Mouse (Mus musculus) urinary bladder, postnatal 14 days (tissue): ENCODE data around the gene St6galnac3.

Experiments used
- DNase-seq: peaks from one replicate; pipeline ENCODE4 v3.0.0; 2021; ENCODE audit warnings: low spot score

The St6galnac3 gene

DNA sequence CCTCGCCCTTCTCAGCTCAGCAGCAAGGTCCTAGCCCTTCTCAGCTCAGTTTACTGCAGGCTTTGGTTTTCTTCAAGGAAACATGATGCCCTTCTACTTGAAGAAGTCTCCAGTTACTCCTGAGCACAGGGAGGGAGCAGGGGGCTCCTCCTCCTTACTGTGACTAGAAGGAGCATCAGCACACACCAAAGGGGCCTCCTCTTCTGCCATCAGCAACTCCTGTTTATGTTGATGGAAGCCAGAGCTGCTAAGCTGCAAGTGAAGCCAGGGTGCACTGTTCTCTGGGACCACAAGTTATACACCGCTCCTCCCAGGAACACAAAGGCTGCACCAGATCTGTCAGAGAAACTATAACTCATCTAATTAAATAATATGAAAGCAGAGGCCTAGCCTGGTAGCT is 34.4 kb downstream of the St6galnac3 start:
- DNase-seq: no peak

DNA sequence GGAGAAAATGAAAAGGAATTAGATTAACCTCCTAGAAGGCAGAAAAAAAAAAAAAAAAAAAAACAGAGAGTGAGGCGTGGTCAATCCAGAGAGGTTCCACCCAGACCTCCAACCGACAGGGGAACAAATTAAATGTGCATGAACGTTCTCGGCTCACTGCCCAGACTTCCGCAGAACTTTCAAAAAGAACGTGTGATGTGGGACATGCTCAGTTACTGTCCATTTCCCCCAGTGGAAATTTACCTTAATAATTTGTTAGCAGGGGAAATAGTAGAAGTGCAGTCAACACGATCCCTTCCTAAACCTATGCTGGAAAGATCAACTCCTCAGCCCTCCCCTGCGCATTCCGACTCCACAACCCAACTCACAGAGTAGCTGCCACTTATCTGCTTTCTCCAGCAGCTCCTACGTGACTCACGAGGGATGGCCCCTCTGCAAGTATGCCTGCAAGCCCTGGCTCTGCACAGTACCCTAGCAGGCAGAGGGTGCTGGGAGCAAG is 35.1 kb downstream of the St6galnac3 start:
- DNase-seq: no peak

DNA sequence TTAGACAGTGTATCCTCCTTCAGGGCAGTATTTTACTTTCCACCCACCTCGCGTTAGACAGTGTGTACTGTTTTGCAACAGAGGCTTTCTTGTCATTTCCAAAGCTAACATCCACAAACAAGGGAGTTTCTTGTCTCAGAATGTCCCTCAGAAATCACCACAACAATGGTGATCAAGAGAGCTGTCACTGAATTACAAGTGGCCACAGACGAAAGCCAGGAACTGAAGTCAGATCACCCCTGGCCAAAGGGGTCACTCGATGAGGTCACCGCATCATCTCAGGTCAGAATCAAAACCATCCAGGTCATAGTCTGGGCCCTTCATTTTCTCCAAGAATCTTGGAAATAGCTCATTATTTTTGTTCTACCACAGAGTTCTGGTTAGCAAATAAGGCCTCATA is 37.1 kb downstream of the St6galnac3 start:
- no peak for DNase-seq

DNA sequence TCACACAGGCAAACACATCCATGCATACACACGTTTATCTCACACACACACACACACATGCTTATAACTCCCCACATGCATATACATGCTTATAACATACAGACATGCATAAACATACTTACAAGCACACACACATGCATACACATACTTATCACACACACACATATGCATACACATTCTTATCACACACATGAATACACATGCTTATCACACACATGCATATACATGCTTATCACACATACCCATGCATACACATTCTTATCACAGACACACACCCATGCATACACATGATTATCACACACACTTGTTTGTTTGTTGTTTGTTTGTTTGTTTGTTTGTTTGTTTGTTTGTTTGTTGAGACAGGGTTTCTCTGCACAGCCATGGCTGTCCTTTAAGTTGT is 40.1 kb downstream of the St6galnac3 start:
- DNase-seq: no peak

DNA sequence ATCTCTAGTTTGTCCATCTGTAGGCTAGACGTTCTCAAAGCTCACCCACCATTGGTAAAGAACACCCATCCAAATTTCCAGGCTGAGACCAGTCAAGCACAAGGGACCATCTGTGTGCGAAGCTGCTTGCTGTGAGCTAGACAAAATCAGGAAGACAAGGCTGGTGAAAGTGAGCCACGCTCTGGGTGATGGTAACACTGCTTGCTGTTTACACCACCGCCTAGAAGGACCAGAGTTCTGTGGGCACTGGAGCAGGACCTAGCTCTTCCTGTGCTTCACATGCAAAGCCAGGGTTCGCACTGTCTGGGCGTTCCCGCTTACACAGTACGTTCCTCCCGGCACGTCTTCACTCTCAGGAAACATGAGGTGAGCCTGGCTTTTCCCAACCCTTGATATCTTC is 42.7 kb downstream of the St6galnac3 start:
- no peak for DNase-seq

DNA sequence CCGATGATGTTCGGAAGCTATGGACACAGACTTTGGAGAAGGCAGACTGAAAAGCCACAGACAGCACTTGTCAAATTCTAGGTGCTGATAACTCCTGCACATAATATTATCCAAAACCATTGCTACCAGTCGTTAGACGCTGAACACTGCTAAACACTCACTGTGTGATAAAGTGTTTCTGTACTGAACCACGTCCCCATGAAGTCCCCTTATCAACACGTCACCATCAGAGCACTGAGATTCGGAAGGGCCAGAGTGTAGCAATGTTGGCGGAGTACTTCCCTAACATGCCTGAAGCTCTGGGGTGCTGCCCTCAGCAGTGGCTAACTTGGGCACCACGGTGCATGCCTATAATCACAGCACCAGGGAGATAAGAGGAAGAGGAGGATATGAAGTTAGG is 43.3 kb downstream of the St6galnac3 start:
- no peak for DNase-seq

DNA sequence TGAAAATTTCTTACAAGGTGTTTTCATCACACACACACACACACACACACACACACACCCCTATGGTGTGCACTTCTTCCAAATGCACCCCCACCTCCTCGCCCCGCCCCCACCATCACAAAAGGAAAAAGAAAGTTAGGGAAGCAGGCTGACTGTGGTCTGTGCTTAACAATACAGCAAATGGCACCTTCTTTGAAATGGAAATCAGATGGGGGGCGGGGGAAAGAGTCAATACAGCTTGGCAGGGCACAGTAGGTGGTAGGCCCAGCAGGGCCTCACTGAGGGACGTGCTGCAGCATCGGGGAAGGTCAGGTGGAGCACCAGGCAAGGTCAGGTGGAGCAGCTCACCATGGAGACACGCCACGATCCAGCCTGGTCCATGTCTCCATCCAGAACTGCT is 49.1 kb downstream of the St6galnac3 start:
- no peak for DNase-seq

DNA sequence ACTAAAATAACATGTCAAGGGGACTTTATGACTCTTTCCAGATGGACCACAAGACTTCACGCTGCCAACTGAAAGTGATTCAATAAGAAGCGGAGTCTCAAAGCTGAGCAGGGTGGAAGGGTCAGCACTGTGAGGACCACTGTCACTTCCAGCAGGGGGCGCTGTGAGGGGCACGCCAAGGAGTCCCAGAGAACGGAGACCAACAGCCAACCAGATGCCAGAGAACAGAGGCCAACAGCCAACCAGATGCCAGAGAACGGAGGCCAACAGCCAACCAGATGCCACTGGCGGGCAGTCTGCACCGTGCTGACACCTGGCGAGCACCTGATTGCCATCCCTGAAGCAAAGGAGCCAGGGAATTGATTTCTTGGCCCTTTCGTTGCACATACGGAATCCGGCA is 49.9 kb downstream of the St6galnac3 start:
- no peak for DNase-seq

DNA sequence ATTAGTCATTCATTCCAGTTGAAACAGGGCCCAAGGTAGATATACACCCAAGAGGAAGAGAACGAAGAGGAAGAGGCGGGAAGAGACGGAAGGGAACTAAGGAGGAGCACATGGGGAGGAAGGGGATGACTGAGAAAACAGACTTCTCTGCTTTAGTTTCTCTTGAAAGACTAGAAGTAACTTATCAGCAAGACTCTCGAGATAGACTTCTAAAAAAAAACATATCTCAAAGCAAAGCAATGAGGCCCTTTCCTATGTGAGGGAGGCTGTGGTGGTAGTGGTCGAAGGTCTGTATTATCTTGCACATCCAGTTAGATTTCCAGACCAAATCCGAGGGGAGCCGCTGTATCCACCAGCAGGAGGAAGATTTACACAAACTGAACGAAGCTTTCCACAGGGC is 50.6 kb downstream of the St6galnac3 start:
- no peak for DNase-seq

DNA sequence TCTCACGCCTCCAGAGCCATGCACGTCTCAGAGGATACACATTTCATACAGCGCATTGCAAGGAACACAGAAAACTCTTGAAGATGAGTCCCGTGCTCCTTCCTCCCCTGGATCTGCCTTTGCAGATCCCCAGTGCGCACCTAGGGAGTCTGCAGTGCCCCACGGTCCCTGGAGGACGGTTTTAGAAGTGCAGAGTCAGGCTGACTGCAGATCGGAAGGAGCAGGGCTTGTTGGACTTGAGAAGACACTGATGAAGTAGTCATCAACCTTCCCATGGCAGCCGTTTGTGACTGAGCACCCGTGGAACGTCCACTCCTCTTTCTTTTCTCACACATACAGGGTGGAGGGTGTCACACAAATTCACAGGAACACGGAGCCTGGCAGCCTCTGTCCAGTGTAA is 51.5 kb downstream of the St6galnac3 start:
- DNase-seq: no peak

DNA sequence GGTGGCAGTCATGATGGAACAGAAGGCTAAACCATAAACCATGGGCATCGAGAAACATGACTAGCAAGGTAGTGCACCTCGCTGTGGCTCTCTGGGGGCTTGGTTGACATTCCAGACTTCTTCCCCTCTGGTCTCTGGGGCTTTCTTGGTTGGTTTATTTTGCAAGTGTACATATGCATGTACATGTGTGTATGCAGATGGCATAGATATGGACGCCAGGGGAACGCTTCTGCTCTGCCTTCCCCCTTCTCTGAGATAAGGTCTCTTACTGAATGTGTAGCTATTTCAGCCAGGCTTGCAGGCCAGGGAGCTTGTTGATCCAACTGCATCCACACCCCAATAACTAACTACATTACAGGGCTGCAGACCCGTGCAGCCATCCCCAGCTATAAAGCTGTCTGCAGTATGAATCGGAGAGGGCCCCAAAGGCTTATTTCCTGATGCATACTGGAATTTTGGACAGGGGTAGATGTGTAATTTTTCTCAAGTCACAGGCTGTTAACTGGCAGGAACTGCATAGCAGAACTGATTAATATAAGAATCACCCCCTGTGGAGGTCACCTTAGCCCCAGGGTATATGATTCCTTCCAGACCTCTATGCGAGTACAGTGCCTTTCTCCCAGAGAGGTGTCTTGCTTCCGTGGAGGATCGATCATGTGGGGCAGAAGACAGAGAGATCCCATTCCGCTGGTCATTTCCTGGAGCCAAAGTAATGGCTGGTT is 53.9 kb downstream of the St6galnac3 start:
- no peak for DNase-seq

DNA sequence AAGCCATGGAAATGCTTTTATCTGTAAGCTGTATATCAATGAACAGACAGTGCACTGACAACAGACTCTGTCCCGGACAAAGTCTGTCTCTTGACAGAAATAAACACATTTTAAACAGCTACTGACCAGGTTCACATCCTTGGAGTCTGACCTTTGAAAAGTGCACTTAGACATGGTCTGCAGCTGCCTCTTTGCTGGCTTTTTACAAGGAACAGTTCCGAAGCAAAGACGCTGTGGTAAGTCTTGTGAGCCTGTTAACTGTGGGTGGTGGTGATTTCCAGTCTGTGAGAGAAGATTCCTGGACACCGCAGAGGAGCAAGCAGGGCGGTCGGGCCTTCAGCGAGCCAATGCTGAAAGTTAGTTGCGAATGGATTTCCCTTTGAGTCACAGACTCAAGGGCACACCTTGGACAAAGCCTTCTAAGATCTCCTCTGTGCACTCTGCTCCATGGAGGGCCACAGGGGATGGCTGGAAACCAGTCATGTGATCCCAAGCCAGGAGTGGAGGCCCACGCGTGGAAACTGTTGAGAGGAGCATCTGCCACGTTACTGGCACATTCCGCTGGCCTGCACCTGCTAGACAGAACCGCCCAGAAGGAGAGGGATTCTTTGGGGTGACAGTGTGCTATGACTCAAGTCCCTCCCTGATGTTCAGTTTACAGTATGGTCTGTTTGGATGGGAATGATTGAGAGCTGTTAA is 55.1 kb downstream of the St6galnac3 start:
- no peak for DNase-seq

DNA sequence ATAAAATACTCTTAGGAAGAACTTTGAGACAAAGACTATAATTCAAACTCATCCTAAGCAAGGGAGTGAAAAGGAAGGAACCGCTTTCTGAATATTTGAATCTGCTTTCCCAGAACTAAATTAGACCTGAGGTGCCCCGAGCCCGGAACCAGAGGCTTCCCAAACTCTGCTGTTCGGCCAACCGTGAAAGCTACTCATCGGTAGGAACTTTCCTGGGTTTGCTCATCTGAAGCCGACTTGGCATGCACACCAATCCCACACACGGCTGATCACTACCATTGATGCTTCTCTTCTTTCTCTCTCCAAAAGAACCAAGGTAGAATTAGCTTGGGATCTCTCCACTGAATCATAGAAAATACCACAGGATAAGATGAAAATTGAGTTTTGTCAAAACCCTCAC is 55.6 kb downstream of the St6galnac3 start:
- no peak for DNase-seq

DNA sequence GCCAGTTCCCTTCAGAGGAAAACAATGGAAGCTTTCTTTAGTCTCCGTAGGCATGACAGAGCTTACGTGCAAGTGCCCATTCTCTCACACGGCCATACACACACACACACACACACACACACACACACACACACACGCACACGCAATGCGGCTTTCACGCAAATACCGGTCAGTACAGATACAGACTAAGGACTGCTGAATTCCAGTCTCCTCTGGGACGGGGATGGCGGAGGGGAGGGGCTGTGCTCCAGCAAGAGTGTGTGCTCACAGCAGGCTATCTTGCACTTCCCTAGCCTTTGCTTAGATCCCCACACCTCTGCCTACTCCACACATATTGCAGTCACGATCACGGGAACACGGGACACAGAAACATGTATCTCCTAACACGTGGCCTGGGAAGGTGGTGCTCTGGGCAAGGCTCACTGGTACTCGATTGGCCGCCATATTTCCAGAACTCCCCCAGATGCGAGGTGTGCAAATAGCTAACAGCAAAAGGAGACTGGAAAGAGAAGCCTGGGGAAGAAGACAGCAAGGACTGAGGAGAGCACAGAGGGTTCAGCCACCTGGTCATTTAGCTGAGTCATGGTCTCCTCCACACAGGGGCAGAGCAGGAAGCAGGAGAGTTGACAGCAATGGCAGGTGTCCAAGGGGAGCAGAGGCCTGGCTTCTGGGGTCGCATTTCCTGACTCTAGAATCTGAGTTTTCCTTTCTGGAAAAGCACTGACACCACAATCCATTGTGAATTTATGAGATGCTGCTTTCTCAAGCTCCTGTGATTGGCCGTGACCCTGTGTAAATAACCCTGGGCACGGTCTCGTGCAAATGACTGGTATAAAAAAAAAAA is 56.3 kb downstream of the St6galnac3 start:
- DNase-seq: no peak

DNA sequence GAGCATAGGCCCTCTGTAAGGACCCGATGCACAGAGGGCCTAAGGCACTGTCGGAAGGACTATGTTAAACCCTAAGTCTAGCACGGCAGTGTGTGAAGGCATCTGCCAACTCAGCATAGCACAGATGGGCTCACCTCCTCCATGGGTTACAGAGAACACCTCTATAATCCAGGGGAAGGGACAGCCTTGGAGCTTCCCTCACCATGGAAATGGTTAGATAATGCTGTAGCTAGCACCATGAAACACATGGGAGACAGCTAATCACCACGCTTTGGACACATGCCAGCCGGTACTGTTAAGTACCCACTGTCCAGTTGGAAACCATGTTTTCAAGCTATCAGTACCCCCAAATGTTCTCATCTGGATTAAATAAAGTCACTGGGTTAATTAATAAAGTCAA is 60.3 kb downstream of the St6galnac3 start:
- no peak for DNase-seq

DNA sequence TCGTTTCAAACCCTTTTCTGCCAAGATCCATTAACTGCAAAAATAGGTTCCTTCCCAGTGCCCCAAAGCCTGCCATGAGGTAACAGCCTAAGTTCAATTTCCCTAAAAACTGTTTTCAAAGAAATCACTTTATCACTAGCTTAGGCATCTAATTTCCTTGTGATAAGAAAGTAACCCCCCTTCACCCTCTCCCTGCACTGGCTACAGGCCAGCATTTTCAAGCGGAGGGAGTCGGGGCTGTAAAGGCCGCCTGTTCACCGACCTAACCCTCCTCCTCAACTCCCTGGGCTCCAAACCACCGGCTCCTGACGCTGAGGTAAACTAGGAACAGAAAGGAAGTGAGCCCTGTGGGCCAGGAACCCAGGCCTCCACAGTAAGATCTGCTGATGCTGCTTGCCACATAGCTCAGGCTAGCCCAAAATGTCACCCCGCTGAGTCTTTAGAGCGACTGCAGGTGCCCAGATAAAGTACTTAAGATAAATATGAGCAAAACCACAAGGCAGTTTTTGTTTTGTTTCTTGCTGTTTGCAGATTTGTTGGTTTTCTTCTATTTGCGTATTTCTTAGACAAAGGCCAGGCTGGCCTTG is 61.0 kb downstream of the St6galnac3 start:
- DNase-seq: no peak

DNA sequence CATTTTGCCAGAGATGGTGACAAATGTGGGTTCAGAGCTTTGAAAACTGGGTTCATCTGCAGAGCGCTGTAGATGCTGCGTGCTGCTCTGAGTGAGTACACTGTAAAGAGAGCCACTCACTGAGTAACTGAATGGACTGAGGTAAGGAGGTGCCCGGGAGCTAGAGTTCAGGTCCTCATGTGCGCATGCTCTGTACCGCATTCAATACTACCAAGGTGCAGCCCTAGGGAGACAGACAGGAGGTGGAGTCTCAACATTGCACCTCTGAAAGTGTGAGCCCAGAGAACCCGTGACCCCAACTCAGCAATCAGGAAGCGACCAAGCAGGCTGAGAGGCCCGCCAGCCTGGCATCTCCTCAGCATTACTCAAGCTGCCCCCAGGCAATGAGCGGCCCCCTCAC is 62.2 kb downstream of the St6galnac3 start:
- DNase-seq: no peak

DNA sequence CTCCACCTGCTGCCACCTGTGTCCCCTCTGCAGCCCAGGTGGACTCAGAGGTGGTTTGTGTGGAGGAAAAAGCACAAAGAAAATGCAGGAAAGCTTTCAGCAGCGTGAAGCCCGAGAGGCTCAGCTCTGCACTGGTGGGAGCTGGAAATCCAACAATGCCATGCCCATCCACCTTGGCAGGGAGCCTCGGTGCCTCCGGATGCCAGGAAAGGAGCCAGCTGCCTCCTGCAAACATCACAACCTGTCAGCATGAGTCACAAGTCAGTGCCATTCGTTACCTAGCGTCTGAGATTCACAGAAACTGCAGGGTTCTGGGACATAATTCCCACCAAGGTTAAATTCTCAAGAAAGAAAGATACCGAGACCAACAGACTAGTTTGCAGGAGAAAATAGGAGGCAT is 63.0 kb downstream of the St6galnac3 start:
- DNase-seq: no peak

DNA sequence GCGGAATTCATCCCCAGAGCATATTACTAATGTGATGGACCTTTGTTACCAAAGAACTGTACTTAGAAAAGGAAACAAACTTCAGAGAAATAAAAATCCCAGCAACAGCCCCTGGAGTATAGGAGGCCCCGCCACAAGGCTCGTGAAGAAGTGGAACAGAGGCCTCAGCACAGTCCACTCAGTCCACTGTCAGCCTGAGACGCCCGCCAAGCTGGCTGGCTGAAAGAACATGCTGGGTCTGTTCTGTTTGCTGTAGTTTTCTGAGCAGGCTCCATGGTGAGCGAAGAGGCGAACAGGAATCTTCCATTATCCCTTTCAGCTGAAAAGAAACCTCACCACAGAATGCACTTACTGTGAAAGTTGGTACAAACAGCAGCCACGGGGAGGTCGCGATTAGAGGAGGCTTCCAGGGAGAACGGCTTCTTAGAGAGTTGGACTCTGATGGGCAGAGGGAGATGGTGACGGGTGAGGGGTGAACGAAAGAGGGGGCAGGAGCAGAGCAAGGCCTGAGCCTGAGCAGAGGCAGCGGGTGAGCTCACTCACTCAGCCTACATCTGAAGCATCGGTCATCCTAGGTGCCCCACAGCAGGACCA is 65.3 kb downstream of the St6galnac3 start:
- DNase-seq: no peak

DNA sequence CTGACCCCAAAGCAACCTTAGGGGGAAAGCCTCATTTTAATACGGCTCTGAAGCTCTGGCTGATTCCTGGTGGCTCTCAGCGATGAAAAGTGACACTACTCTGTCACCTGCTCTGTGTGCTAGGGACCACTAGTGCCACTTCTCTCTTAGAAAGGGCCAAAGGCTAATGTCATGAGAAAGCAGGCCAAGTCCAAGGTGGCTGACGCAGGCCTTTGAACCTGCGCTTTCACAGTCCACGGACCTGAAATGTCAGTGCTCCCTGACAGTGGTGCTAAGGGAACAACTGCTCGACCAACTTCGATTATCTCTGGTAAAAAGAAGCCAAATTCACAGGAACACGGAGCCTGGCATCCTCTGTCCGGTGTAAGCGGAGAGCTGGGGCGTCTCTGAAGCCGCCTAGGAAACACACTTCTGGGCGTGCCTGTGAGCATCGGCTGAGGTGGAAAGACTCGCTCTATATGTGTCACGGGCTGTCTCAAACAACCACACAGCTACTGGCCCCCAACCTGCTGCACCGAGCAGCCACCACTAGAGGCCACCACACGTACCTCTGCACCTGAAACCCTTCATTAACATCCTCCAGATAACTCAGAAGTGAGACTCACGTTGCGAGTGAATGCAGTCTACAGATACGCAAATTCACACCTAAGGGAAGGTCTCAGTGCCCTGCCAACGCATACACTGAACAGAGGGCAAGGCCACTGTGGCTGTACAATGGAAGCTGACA is 66.8 kb downstream of the St6galnac3 start:
- peak; percentile 33 for DNase-seq

DNA sequence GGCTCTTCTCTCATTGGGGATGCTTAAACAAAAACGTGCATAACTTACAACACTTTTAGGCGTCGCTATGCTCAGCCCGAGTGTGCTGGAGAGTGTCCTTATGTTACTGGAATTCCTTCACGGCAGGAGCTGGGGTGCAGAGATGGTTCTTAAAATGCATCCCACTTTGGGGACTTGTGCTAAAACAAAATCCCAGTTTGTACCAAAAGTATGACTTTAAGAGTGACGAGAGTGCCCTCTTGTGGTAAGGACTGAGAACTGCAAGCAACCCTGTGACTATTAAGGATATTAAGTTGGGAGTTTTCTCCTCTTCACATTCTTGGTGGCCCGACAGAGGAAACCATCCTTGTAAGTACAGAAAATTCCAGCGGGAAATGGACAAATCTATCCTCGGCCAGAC is 69.9 kb downstream of the St6galnac3 start:
- peak; percentile 64 for DNase-seq
